Mouse (Mus musculus) G1E-ER4 (cell line): ENCODE data around the gene Fbxw9. TPM values are rescaled to one million over a fixed set of nuclear protein-coding genes. Genes with fewer than 3 reads are reported as not detected.

ENCODE experiments used
- GATA1 ChIP-seq: IDR thresholded peaks from one replicate; pipeline ENCODE4 v1.8.0; 2012; ENCODE audit warnings: low read length, inconsistent platforms
- polyA plus RNA-seq: library from polyadenylated mRNA; stranded (reverse); fragments of >175 nt; gene quantifications from 2 replicates; pipeline ENCODE4 v1.2.3, GENCODE M21; 2012

The Fbxw9 gene
- polyA plus RNA-seq, 1 experiment, result 27.7 TPM

- no peak for TF ChIP-seq GATA1
Observed at GRCm38 (mm10) chr8:85072364-85072929, 12.6 kb downstream of the Fbxw9 start.

GRCm38 (mm10) chr8:85073041-85073612 lies 13.3 kb downstream of the Fbxw9 start:
- no peak for TF ChIP-seq GATA1

GRCm38 (mm10) chr8:85074167-85074566 lies 14.3 kb downstream of the Fbxw9 start:
- TF ChIP-seq GATA1, result no peak

GRCm38 (mm10) chr8:85074617-85075016 lies 14.8 kb downstream of the Fbxw9 start:
- no peak for TF ChIP-seq GATA1

GRCm38 (mm10) chr8:85076001-85076400 lies 16.1 kb downstream of the Fbxw9 start:
- TF ChIP-seq GATA1, result no peak

- TF ChIP-seq GATA1, result no peak
Observed at GRCm38 (mm10) chr8:85076993-85077392, 17.1 kb downstream of the Fbxw9 start.

GRCm38 (mm10) chr8:85080214-85080531 lies 20.3 kb downstream of the Fbxw9 start:
- TF ChIP-seq GATA1, result no peak

GRCm38 (mm10) chr8:85080532-85081215 lies 20.8 kb downstream of the Fbxw9 start, which contains the start of gene Wdr83os:
Gene Wdr83os (plus strand): TSS chr8:85080740.
- no peak for TF ChIP-seq GATA1

- no peak for TF ChIP-seq GATA1
Observed at GRCm38 (mm10) chr8:85081216-85081555, 21.3 kb downstream of the Fbxw9 start, which contains the start of gene Wdr83. Gene Wdr83 (minus strand): TSS chr8:85081306.

GRCm38 (mm10) chr8:85083108-85083813 lies 23.4 kb downstream of the Fbxw9 start, which contains the start of gene Man2b1:
Gene Man2b1 (plus strand): TSS chr8:85083270.
- no peak for TF ChIP-seq GATA1

GRCm38 (mm10) chr8:85084633-85085032 lies 24.8 kb downstream of the Fbxw9 start:
- no peak for TF ChIP-seq GATA1

- TF ChIP-seq GATA1, result no peak
Observed at GRCm38 (mm10) chr8:85086238-85086637, 26.4 kb downstream of the Fbxw9 start.

- no peak for TF ChIP-seq GATA1
Observed at GRCm38 (mm10) chr8:85088771-85089170, 28.9 kb downstream of the Fbxw9 start.

GRCm38 (mm10) chr8:85090856-85091255 lies 31.0 kb downstream of the Fbxw9 start:
- TF ChIP-seq GATA1, result no peak

GRCm38 (mm10) chr8:85091526-85092090 lies 31.8 kb downstream of the Fbxw9 start:
- no peak for TF ChIP-seq GATA1

- no peak for TF ChIP-seq GATA1
Observed at GRCm38 (mm10) chr8:85095051-85095450, 35.2 kb downstream of the Fbxw9 start.
